Mouse (Mus musculus): ENCODE data around the gene Nop2.

DNA sequence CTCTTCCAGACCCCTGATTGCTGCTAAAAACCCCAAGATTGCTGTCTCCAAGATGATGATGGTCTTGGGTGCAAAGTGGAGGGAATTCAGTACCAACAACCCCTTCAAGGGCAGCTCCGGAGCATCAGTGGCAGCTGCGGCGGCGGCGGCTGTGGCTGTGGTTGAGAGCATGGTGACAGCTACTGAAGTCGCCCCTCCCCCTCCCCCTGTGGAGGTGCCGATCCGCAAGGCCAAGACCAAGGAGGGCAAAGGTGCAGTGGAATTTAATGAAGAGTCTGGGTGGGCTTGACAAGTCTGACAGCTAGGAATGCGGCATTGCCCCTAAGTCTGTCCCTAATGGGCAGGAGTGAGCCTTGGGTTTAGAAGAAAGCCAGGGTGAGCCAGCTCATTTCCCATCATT lies 30.3 kb upstream of the Nop2 start:
- TF ChIP-seq CTCF (IDR thresholded peaks at IDR 0.05; ENCODE audit: extremely low read depth, insufficient read depth, low read length): no peak
- TF ChIP-seq POLR2A (IDR thresholded peaks at IDR 0.05; ENCODE audit: extremely low read depth, insufficient read depth, low read length): no peak
